Mouse (Mus musculus) kidney, adult 2 months (tissue): ENCODE results near the gene G6pc3. TPM values are rescaled to one million over a fixed set of nuclear protein-coding genes. Genes with fewer than 3 reads are reported as not detected.

Experiments used
- DNase-seq: peaks from one replicate; pipeline ENCODE4 v3.0.0; 2021
- H3K27ac ChIP-seq: fragments of 200-500 bp; 2 replicates; pipeline ENCODE4 v1.5.1; 2012; ENCODE audit warnings: low read depth, low read length, control low read depth, inconsistent platforms; ENCODE audit not compliant: insufficient read depth
- H3K27me3 ChIP-seq: fragments of 200-500 bp; replicated peaks from 2 replicates; pipeline ENCODE4 v1.6.1; 2012; ENCODE audit warnings: mild to moderate bottlenecking, moderate library complexity, low read length, inconsistent platforms; ENCODE audit not compliant: control insufficient read depth, insufficient read depth
- H3K36me3 ChIP-seq: fragments of 200-500 bp; 2 replicates; pipeline ENCODE4 v1.6.1; 2012; ENCODE audit warnings: mild to moderate bottlenecking, moderate library complexity, low read length, inconsistent platforms; ENCODE audit not compliant: control insufficient read depth, insufficient read depth
- H3K4me1 ChIP-seq: fragments of 200-500 bp; 2 replicates; pipeline ENCODE4 v1.6.1; 2011; ENCODE audit warnings: low read length; ENCODE audit not compliant: control insufficient read depth, insufficient read depth
- H3K4me3 ChIP-seq: fragments of 200-500 bp; 2 replicates; pipeline ENCODE4 v1.5.1; 2011; ENCODE audit warnings: mild to moderate bottlenecking, low read depth, low read length, control low read depth; ENCODE audit not compliant: insufficient read depth
- CTCF ChIP-seq: fragments of 200-500 bp; conservative IDR thresholded peaks from 2 replicates; pipeline ENCODE4 v1.5.1; 2011; ENCODE audit warnings: low read depth, mild to moderate bottlenecking, control low read depth, low read length, moderate library complexity, mixed read lengths; ENCODE audit not compliant: insufficient read depth, insufficient read length
- POLR2A ChIP-seq: fragments of 200-500 bp; IDR thresholded peaks from one replicate; pipeline ENCODE4 v1.6.1; 2011; ENCODE audit warnings: low read depth, low read length, control low read depth
- WGBS: fragments of 180-500 bp; shearing (Covaris S2); methylation state at CpG from one replicate; pipeline ENCODE4 v1.1.7; 2018; 5-methylcytosine and 5-hydroxymethylcytosine counted together
- polyA plus RNA-seq: library from polyadenylated mRNA; depleted of rRNA; stranded (reverse); fragments of >200 nt; gene quantifications from 2 replicates; pipeline ENCODE4 v1.2.3, GENCODE M21; 2012

G6pc3 gene
- polyA plus RNA-seq, 1 experiment = 127 TPM

DNA sequence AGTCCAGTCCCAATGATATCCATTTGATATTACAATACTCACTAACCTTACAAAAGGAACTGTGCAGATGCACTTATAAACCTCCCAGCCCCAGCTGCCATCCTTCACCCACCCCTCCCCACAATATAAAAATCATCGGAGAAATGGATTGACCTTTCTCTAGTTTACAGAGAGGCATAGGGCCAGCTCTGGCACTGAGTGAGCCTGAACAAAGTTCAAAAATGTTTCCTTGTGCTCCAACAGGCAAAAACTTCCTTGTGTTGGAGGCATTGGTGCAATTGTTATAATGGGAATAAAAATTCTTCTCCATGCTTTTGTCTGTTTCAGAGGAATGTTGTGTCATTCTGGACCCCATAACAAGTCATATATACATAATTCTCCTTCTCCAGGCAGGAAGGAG lies 3.2 kb upstream of the G6pc3 start:
- no peak overlapping the region for H3K4me3 ChIP-seq
- no peak overlapping the region for H3K27ac ChIP-seq
- no peaks in the 10 kb centered on the region for H3K36me3 ChIP-seq
- peak; percentile 69 for DNase-seq
- WGBS = 21% methylated on average over 1 of the region's 1 CpGs
- peaks cover 4% of the 10 kb centered on the region; the same call in 1 of the 2 replicates for H3K4me1 ChIP-seq
- no peaks in the 10 kb centered on the region for H3K27me3 ChIP-seq
- TF ChIP-seq CTCF (no peak), POLR2A (no peak)

DNA sequence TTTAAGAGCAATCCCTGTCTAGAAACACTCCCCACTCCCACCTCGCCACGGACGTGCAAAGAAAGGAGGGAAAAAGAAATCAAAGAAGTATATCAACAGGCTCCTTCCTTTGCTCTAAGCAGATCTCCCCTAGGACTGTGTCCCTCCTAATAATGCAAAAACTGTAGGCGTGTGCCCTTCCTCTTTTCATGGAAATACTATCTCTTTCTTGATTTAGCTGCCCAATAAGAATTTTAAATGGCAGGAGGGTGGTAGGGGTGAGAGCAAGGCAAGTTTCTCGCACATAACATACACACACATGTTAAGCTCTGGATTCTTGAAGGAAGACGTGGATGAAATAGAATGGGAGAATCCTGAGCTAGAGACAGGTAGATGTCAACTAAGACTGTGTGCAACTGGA lies 440 bp upstream of the G6pc3 start:
- Histone ChIP-seq H3K36me3 (no peaks in the 10 kb centered on the region), H3K4me1 (peaks cover 4% of the 10 kb centered on the region; the same call in 1 of the 2 replicates), H3K4me3 (no peak overlapping the region), H3K27ac (no peak overlapping the region), H3K27me3 (no peaks in the 10 kb centered on the region)
- no peak for DNase-seq
- TF ChIP-seq CTCF (no peak), POLR2A (no peak)
- 65% methylated on average over 6 of the region's 6 CpGs for WGBS

DNA sequence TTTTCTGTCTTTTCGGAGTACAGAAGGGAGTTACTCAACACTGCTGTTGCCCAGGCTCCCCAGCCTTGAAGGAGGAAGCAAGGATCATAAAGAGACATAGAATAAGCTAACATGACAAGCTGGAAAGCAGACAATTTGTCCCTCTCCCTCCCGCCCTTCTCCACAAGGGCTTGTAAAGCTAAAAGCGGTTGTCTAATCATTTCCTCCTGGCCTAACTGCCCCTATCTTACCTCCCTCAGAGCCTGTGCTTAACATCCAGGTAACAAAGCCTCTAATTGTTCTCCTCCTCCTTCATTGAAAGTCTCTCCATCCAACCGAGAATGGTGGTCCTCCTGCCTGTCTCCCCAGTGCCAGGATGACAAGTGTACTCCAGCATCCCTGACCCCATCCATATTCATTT lies 1.4 kb downstream of the G6pc3 start:
- 68% methylated on average over 4 of the region's 4 CpGs for WGBS
- Histone ChIP-seq H3K27me3 (no peaks in the 10 kb centered on the region), H3K36me3 (no peaks in the 10 kb centered on the region), H3K4me1 (no peaks in the 10 kb centered on the region), H3K27ac (no peak overlapping the region), H3K4me3 (no peak overlapping the region)
- DNase-seq = no peak
- TF ChIP-seq CTCF = no peak
- TF ChIP-seq POLR2A = no peak

DNA sequence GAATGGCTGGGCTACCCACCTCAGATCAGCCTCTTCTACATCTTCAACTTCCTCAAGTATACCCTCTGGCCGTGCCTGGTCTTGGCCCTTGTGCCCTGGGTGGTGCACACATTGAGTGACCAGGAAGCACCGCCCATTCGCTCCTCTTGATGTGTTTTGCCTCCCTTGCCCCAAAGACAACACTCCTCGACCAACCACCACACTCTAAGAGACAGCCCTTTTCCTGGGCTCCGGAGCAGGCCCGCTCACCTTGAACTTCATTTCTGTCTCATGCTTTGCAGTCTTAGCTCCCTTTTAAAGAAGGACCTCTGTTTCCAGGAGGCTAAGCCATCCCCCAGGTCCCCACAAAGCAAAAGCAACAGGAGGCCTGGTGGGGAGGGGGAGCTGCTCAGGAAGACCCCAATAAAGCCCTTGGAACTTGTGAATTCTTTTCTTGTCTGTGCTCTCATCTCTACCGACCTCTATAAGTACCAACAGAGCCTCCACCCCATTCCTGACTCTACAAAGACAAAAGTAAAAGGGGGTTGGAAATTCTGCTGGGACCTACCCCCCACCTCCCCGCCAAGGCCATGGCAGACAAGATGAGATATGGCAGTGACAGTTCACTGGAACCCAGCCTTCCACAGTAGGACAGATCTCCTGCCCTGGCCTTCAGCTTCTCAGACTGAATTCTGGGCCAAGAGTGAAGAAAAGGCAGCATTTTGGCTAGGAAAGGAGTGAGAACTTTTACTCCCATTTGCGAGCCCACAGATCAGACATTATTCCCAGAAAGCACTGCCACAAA lies 4.4 kb downstream of the G6pc3 start:
- Histone ChIP-seq H3K27ac (no peak overlapping the region), H3K4me3 (no peak overlapping the region), H3K4me1 (no peaks in the 10 kb centered on the region), H3K36me3 (no peaks in the 10 kb centered on the region), H3K27me3 (no peaks in the 10 kb centered on the region)
- 79% methylated on average over 9 of the region's 9 CpGs for WGBS
- TF ChIP-seq CTCF (no peak), POLR2A (no peak)
- no peak for DNase-seq

DNA sequence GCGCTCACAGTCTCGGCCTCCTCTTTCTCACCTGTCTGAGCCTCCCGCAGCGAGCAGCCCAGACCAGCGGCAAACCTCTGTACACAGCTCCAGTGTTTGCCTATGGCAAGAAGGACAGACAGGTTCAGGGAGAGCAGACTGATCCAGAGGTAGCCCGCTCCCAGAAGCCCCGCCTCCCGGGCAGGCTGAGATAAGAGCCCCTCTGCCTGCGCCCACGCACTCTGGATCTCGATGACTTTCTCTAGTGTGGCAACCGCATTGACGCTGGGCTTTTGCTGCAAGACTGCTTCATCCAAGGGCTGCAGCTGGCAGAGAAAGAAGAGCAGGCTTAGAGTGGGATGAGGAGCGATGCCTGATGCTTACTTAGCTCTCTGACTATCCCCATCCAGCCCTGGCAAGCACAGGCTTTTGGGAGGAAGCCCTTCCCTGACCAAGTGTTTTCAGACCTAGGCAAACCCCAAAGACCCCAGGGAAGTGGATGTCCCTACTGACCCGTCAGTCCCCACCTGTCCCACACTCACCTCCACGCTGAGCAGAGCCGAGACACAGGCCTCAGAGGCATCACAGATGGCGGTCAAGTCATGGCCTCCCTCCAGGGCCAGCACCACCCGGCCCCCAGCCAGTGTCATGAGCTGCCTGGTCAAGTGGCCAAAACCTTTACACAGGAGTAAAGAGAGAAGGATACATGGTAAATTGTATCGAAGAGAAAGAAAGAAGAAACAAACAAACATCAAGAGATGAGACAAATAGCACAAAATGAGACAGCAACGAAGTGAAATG lies 6.8 kb downstream of the G6pc3 start:
- Histone ChIP-seq H3K4me1 (no peaks in the 10 kb centered on the region), H3K27me3 (no peaks in the 10 kb centered on the region), H3K27ac (no peak overlapping the region), H3K4me3 (no peak overlapping the region), H3K36me3 (no peaks in the 10 kb centered on the region)
- 87% methylated on average over 21 of the region's 21 CpGs for WGBS
- no peak for DNase-seq
- no peak for TF ChIP-seq CTCF

DNA sequence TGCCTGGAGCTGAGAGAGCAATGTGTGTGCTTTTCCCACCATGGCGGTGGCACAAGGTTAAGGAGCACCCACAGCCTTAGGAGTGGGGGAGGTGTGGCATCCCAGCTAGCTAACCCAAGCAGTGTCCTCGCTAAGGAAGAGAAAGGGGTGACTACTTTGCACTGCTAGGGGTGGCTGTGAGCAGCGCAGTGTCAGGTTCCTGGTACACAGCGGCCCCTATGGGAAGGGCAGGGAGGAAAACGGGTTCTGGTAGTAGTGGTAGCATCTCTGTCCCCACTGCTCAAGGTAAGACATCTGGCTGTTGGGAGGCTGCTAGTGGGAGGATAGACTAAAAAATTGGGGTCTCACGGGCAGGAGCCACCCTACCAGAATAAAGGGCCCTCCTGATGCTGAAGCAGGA lies 8.8 kb downstream of the G6pc3 start:
- Histone ChIP-seq H3K4me1 (no peaks in the 10 kb centered on the region), H3K36me3 (no peaks in the 10 kb centered on the region; the same call in 1 of the 2 replicates), H3K27ac (no peak overlapping the region), H3K27me3 (no peaks in the 10 kb centered on the region), H3K4me3 (no peak overlapping the region)
- DNase-seq = no peak
- TF ChIP-seq CTCF = peak; percentile 33; the same call in 1 of the 2 replicates
- TF ChIP-seq POLR2A = no peak
- WGBS = 73% methylated on average over 6 of the region's 6 CpGs

DNA sequence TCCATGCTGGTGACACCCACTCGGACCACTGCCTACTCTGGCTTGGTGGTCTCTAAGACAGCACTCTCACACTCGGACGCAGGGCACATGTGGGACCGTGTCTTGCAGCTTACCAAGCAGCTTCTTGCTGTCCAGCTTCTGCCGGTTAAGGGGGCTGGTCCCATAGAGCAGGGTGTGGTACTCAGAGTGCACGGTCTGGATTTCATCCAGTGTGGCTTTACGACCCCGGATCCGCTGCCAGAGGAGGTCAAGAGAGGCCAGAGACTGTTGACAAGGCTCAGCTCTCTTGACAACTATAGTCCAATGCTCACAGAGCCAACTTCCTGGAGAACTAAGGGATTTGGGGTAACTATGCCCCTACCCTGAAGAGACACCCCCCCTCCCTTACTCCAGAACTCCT lies 10.4 kb downstream of the G6pc3 start:
- H3K36me3 ChIP-seq = no peaks in the 10 kb centered on the region; the same call in 1 of the 2 replicates
- no peak overlapping the region for H3K4me3 ChIP-seq
- H3K4me1 ChIP-seq = no peaks in the 10 kb centered on the region
- WGBS = 57% methylated on average over 9 of the region's 9 CpGs
- TF ChIP-seq CTCF = no peak
- TF ChIP-seq POLR2A = no peak
- no peaks in the 10 kb centered on the region for H3K27me3 ChIP-seq
- peak; percentile 20 for DNase-seq
- H3K27ac ChIP-seq = no peak overlapping the region
